Mouse (Mus musculus) ovary, postnatal 14 days (tissue): ENCODE results near the gene Ush2a.

Source experiments
- DNase-seq: peaks from one replicate; pipeline ENCODE4 v3.0.0; 2022; ENCODE audit warnings: low spot score

Ush2a gene

GRCm38 (mm10) chr1:188772516-188773229 lies 510.9 kb downstream of the Ush2a start:
- DNase-seq, result no peak

- DNase-seq, result no peak
Observed at GRCm38 (mm10) chr1:188773631-188774030, 511.8 kb downstream of the Ush2a start.

- no peak for DNase-seq
Observed at GRCm38 (mm10) chr1:188777556-188778161, 515.8 kb downstream of the Ush2a start.

- DNase-seq, result no peak
Observed at GRCm38 (mm10) chr1:188785056-188785455, 523.2 kb downstream of the Ush2a start.

DNA sequence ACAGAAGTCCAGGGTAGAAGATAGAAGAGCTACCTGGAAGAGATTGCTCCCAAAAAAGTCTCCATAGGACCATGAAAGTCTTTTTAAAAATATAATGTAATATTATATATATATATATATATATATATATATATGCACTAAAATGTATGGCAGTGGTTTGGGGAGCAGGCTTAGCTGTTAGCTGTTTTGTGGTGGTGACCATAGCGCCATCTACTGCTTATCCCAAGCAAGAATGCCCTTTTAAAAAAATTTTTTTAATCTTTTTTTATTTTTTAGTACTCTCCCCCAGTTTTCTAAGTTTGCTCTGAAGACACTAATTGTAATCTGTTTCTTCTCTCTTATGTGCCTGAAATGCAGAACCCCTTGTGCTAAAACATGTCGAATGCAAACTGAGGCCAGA lies 543.2 kb downstream of the Ush2a start:
- no peak for DNase-seq

DNA sequence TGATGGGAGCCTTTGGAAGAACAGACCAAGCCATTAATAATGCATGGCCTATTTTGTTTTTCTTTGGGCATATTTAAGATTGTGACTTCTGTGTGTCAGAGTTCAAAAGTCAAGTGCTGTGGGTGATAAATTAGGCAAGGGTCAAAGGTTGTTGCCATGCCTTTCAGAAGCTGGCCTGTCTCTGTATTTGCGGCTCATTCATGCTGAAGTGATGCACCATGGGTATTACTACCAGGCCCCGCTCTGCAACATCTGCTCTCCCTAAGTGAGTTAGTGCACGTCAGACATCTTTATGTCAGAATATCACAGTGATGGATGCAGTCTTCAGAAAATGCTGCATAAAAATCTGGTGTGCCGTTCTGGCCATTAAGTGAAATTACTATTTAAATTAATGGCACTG lies 544.0 kb downstream of the Ush2a start:
- no peak for DNase-seq

DNA sequence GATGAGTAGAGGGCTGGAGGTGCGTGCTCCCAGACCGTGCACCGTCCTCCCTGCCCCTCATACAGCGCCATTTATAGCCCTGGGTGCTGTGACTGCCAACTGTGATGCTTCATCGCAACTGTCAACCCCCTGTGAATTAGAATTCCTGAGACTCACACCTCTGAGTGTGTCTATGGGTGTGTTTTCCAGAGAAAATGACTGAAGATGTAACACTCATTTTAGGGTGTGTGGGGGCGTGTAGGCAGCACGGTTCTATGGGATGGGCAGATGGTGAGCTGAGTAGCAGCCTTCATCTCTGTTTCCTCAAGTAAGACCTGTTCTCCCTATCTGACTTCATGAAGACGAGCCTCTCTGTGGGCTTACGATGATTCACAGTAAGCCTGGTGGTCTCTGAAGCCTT lies 548.8 kb downstream of the Ush2a start:
- DNase-seq, result no peak

DNA sequence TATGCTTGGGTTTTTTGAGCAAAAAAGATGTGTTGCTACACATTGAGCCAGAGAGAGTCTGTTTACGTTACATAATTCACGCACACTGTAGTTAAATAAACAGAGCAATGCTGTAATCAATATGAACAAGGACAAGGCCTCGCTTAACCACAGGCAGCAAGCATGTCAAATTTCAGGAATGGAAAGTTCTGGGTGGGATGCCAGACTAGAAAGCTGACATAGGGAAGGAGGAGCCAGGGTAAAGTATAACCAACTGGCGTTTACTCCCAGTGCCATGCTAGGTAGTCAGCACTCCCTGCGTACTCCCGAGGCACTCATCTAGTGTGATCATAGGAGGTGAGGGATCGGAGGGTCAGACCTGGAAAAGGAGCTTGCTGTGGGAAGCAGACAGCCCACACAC lies 553.2 kb downstream of the Ush2a start:
- DNase-seq, result no peak

GRCm38 (mm10) chr1:188824195-188824594 lies 562.4 kb downstream of the Ush2a start:
- no peak for DNase-seq

DNA sequence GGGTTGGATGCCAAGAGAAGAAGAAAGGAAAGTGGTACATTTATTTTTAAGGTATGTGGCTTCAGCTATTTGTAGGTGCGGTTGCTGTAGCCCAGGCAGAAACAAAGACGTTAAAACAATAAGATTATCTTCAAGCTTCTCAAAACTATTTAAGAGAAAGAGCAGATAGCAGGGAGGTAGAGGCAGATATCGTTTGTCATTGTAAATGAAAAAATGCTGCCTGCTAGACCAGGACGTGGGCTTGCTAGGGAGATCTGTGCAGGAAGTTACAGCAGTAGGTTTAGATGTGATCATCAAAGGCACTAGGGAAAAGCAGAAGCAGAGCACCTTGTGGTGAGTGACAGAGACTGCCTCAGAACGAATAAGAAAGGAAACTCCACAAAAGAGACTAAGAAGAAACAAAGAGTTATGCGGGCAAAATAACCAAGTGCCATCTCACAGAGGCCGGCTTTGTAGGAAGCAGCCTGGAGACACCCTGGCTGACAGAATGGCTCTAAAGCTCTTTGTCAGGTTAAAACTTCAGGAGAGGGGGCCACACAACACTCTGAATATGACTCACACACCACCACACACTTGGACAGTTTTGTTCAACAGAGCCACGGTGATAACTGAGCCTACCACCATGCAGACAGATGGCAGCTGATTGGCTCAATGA lies 563.2 kb downstream of the Ush2a start:
- DNase-seq, result no peak

DNA sequence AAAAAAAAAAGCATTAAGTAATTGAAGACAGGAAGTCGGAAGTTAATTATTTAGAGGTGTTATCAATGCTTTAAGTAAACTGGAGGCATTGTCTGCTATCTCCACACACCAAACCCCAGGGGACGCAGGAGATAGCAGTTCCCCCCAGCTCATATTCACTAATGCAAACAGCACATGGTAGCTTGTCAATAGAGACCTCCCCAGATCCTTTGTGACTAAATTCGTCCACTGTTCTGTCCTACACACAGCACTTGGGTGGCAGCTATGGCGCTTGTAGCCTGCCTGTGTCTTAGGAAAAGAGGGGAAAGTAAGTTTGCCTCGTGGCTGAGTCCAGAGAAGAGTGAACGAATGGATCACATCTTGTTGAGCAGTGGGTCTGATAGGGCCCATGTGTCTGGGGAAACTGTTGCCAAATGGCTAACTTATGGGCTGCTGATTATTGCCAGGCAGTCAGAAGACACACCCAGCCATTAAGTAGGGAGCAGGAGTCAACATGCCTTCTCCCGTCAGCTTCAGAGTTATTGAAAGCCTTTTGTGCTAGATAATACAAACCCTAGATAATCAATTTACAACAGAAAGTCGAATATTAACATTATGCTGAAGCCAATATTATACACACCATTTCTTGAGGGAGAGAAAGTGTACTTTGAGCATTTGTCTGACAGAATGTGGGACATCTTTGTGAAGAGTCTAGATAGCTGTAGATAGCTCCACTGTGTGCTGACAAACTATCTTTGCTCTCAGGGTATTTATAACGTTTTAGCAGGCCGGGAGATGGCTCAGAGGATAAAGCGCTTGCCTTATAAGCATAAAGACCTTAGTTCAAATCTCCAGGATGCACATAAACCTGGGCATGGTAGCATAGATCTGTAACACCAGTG lies 568.9 kb downstream of the Ush2a start:
- no peak for DNase-seq

DNA sequence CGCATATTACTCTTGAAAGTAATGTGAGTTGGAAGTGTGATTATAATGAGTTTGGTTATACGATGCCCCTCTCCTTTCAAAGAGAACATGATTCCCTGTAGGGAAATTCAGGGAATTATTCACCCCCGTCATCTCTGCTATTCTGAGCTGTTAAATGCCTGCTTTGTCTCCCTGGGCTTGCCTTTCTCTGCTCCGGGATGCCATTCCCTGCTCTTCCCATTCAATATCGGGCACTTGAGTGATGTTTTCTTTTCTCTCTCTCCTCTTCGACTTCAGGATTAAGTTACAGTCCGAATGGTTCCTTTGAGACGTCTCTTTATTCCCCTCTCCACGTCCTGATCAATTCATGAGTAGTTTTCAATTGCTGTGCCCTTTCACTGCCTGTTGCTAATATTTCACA lies 572.1 kb downstream of the Ush2a start:
- no peak for DNase-seq

GRCm38 (mm10) chr1:188834770-188835169 lies 572.9 kb downstream of the Ush2a start:
- no peak for DNase-seq

DNA sequence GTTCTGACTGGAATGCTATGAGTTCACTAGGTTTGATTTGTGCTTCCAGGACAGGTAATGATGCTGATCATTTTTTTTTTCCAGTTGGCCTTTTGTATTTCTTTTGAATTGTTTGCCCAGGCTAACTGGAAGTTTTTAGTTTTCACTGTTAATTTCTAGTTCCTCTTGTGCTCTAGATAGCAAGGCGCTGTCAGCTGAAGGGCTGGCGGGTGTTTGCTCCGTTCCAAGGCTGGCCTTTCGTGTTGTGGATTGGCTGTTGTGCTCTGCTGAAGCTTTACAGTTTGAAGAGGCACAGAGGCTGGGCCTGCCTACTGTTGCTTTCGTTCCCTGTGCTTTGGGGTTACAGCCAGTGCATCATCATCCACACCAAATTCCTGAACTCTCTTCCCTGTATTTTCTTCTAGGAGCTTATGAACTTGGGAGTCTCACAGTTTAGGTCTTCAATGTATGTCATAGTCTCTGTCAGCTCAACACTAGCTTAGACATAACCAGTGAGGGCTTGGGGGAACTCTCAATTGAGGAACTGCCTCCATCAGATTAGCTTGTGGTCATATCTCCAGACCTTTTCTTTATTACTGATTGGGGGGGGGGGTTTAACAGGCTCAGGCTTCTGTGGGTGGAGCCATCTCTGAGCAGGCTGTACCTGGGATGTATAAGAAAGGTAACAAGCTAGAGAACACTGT lies 575.9 kb downstream of the Ush2a start:
- DNase-seq, result no peak

GRCm38 (mm10) chr1:188847242-188847641 lies 585.4 kb downstream of the Ush2a start:
- DNase-seq, result no peak

DNA sequence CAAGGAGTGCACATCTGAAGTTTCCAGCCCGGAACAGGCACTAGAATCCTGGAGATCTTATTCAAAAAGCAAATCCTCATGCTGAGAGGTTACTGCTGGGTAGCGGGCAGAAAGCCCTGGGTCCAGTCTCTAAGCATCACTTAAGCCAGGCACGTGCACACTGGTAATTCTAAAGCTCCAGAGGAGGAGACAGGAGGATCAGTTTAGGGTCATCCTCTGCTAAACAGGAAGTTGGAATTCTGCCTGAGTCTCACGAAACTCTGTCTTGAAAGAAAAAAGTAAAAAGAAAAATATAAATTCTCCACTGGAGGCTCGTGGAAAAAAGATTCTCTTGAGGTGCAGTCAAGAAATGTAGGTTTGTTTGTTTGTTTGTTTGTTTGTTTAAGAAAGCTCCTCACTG lies 591.0 kb downstream of the Ush2a start:
- DNase-seq, result no peak

DNA sequence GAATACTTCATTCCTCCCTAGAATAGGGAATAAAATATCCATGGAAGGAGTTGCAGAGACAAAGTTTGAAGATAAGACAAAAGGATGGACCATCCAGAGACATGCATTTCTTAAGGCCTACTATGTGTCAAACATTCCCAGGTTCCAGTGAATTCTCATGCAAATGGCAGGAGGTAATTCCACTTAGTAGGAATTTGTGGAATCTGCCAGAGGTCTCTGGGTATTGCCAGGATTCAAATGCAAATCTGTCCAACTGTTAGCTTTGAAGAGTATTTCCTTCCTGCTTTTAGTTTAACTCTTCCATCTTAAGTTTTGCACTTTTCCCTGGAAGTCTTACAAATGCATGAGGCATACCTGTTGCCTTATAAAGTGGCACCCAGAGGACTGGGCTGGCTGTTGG lies 592.4 kb downstream of the Ush2a start:
- DNase-seq, result no peak

DNA sequence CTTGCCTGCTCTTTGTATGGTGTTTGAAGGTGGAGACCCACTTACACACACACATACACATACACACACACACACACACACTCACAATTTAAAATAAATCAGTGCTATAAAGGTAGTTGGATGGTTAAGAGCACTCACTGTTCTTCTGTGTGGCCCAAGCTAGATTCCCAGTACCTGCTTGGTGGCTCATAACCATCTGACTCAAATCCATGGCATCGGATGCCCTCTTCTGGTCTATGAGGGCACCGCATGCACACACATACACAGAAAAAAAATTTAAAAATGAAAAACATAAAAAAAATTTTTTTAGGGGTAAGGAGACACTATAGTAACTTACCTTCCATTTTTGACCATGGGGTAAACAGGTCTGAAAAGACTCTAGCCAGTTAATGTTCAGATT lies 593.2 kb downstream of the Ush2a start:
- no peak for DNase-seq

DNA sequence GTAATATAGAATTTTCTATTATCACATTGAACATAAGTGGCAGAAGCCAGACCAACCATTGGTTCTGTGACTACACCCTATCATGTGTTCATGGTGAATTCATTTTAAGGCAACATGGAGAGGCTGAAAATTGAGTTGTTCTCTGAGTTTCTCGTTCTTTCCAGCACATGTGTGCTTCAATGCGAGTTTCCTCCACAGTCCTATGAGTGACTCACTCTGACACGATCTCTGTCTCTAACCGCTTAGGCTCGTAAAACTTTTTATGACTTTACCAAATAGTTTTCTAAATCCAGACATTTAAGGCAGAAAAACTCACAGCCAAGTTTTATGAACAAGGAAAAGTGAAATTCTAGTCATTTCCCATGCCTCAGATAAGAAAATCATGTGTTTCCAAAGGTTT lies 597.9 kb downstream of the Ush2a start:
- no peak for DNase-seq

GRCm38 (mm10) chr1:188865881-188866280 lies 604.1 kb downstream of the Ush2a start:
- no peak for DNase-seq

DNA sequence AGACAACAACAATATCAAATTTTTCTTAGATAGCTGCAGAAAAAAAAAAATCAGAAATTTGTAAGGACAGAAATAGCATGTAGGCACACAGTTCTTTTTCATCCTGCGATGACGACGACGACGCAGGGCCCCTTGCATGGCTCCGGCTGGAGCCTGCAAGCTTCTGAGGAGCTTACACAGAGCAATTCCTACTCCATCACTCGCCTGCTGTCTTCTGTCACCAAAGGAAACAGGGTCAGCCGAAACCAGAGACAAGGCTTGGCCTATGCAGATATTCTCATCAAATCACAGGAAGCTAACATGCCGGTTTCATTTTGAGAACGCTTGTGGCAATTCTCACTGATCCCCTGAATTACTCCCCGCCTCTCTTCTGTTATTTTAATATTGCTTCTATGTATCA lies 604.7 kb downstream of the Ush2a start:
- DNase-seq, result no peak

GRCm38 (mm10) chr1:188878531-188879055 lies 616.8 kb downstream of the Ush2a start:
- no peak for DNase-seq
